11 mouse cellular contexts compared by ENCODE assay signal in genomic region chr15:97776919-97777318, GRCm38 (mm10). TPM values are rescaled to one million over a fixed set of nuclear protein-coding genes. Genes with fewer than 3 reads are reported as not detected.
"Had no signal": no experiment of that assay in that cellular context is flagged by ENCODE, and none has a peak within 500 bp of the region (broad histone marks: within the 10 kb centered on the region; RNA-seq: fewer than 3 reads in every experiment).

No protein-coding gene starts in this region.

- H3K4me3 ChIP-seq: limb, embryonic 15.5 days; liver, embryonic 12.5 days; megakaryocyte, embryonic 14.5 days; midbrain, embryonic 15.5 days; neural tube, embryonic 12.5 days; stomach, embryonic 15.5 days had no signal

- H3K9me3 ChIP-seq: limb, embryonic 15.5 days; liver, embryonic 12.5 days; megakaryocyte, embryonic 14.5 days; midbrain, embryonic 15.5 days; neural tube, embryonic 12.5 days; stomach, embryonic 15.5 days had no signal

- ATAC-seq: liver, embryonic 12.5 days; midbrain, embryonic 15.5 days had no signal

- H3K9ac ChIP-seq: limb, embryonic 15.5 days; liver, embryonic 12.5 days; lung, embryonic 14.5 days; midbrain, embryonic 15.5 days; neural tube, embryonic 12.5 days; stomach, embryonic 15.5 days had no signal

- H3K4me2 ChIP-seq: limb, embryonic 15.5 days; liver, embryonic 12.5 days; lung, embryonic 14.5 days; midbrain, embryonic 11.5 days; midbrain, embryonic 15.5 days; neural tube, embryonic 12.5 days; stomach, embryonic 15.5 days had no signal

- H3K36me3 ChIP-seq: limb, embryonic 15.5 days; liver, embryonic 12.5 days; midbrain, embryonic 15.5 days; neural tube, embryonic 12.5 days; stomach, embryonic 15.5 days had no signal

- H3K27ac ChIP-seq: hindbrain, postnatal 0 days; limb, embryonic 15.5 days; liver, embryonic 12.5 days; macrophage; midbrain, embryonic 15.5 days; neural tube, embryonic 12.5 days; stomach, embryonic 15.5 days had no signal

- H3K27me3 ChIP-seq: limb, embryonic 15.5 days; stomach, embryonic 15.5 days had no signal

RNA-seq across cellular contexts. Expression of gene Endou, which starts 45.8 kb away (rescaled TPM):
- polyA plus RNA-seq: intestine, embryonic 14.5 days; liver, embryonic 12.5 days; lung, embryonic 14.5 days had no signal
